Mouse (Mus musculus) lung, postnatal 0 days (tissue): ENCODE measurements around the gene Nr2f2.

Experiments used
- CTCF ChIP-seq: IDR thresholded peaks from 2 replicates; pipeline ENCODE4 v1.5.1; 2016; ENCODE audit warnings: antibody characterized with exemption, mild to moderate bottlenecking
- EP300 ChIP-seq: IDR thresholded peaks from 2 replicates; pipeline ENCODE4 v1.6.1; 2016; ENCODE audit warnings: antibody characterized with exemption, mild to moderate bottlenecking, control low read depth

DNA sequence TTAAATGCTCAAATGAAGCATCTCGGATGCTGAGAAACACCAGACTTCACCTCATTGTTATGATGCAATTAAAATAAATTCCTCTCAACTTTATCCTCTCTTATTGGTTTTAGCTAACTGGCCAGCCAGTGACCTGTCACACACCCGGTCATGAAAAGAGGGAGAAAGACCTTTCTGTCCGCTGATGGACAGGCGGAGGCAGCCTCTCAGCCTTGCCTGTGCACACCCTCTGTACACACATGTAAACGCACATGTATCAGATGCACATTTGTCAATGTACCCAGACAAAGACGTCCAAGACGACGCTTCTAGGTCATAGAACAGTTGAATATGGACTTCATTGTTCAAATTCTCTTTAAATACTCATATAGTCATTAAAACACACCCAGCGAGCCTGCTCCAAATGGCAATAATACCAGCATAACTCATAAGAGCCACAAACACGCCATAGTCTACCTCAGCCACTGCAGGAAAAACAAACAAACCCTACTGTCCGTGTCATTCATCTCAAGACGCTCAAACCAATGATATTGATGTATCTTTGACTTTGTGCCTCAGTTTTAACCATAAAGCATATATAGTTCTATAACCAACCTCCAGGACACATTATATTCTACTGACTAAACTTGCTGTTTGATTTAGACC lies 3.9 kb downstream of the Nr2f2 start:
- no peak for TF ChIP-seq CTCF
- no peak for TF ChIP-seq EP300
